ENCODE assay signal across 19 mouse cellular contexts in the genomic region with DNA sequence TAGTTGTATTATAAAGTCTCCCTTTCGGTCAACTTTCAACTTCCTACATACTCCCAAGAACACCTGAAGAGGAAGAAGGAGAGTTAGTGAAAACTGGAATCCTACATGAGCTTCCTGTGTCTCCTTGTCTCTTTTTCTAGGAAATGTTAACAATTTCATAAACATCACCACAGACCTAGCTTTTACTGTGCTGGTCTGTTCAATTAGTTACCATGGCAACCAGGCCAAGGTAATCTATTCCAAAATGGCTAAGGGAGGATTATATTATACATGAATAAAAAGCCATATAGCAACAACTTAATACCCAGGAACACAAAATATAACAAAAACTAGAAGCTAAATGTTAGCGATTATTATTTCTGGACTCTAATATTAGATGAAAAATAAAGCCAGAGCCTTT.
"Had no signal": no experiment of that assay in that cellular context is flagged by ENCODE, and none has a peak within 500 bp of the region (broad histone marks: within the 10 kb centered on the region; RNA-seq: fewer than 3 reads in every experiment).

No protein-coding gene starts in this region.

- H3K4me1 ChIP-seq: liver, embryonic 13.5 days; neural tube, embryonic 12.5 days; neural tube, embryonic 15.5 days had no signal

- H3K4me3 ChIP-seq: layer of hippocampus, adult 2 months; left cerebral cortex, adult 2 months; liver, embryonic 13.5 days; neural tube, embryonic 12.5 days; neural tube, embryonic 15.5 days had no signal

- H3K4me2 ChIP-seq: liver, embryonic 13.5 days; neural tube, embryonic 12.5 days; neural tube, embryonic 15.5 days had no signal

- H3K27ac ChIP-seq: kidney, postnatal 0 days; layer of hippocampus, adult 2 months; left cerebral cortex, adult 2 months; liver, embryonic 13.5 days; neural tube, embryonic 12.5 days; neural tube, embryonic 15.5 days; stomach, postnatal 0 days had no signal

- H3K36me3 ChIP-seq: liver, embryonic 13.5 days; neural tube, embryonic 12.5 days; neural tube, embryonic 15.5 days had no signal

- H3K27me3 ChIP-seq: liver, embryonic 13.5 days; neural tube, embryonic 12.5 days; neural tube, embryonic 15.5 days had no signal

- H3K9ac ChIP-seq: liver, embryonic 13.5 days; neural tube, embryonic 12.5 days; neural tube, embryonic 15.5 days had no signal

- DNase-seq: kidney, adult 2 months; kidney, postnatal 25 days; layer of hippocampus, postnatal 36 days; liver, embryonic 13.5 days; lung, adult 2 months; lung, postnatal 14 days; lung, postnatal 4 days; right cerebral cortex, adult 18-20 months; right cerebral cortex, postnatal 14 days; right cerebral cortex, postnatal 4 days; thymus, adult 2 months; thymus, postnatal 14 days; thymus, postnatal 4 days had no signal

- H3K9me3 ChIP-seq: liver, embryonic 13.5 days; neural tube, embryonic 12.5 days; neural tube, embryonic 15.5 days had no signal
